Comparison of ENCODE assay signal across 20 mouse cellular contexts in the genomic region with DNA sequence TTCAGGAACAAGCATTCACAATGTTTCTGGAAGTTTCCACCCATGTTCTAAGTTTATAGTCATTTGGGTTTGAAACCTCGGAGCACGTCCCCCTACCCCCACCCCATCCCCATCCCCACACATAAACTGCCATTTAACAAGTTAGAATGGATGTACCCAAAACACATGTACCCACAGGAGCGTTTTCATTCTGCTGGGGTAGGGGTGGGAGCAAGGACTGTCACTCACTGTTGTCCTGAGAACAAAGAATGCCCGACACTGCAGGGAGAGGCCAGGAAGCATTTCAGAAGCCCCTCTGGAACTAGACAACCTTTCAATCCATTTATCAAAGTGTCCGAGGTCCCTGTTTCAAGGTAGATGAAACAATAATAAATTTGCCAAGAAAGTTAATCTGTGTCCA.
"Had no signal": no experiment of that assay in that cellular context is flagged by ENCODE, and none has a peak within 500 bp of the region (broad histone marks: within the 10 kb centered on the region; RNA-seq: fewer than 3 reads in every experiment).

No protein-coding gene starts in this region.

- H3K9ac ChIP-seq: limb, embryonic 13.5 days; liver, embryonic 12.5 days; liver, embryonic 15.5 days; lung, embryonic 15.5 days; midbrain, embryonic 12.5 days; midbrain, embryonic 15.5 days; stomach, embryonic 15.5 days had no signal

- H3K4me2 ChIP-seq: limb, embryonic 13.5 days; liver, embryonic 12.5 days; liver, embryonic 15.5 days; lung, embryonic 15.5 days; midbrain, embryonic 12.5 days; midbrain, embryonic 15.5 days; stomach, embryonic 15.5 days had no signal

- H3K4me1 ChIP-seq: liver, embryonic 12.5 days; liver, embryonic 15.5 days; stomach, embryonic 15.5 days had no signal

- H3K27ac ChIP-seq: kidney, postnatal 0 days; left cerebral cortex, adult 2 months; limb, embryonic 13.5 days; liver, embryonic 12.5 days; liver, embryonic 15.5 days; lung, embryonic 15.5 days; midbrain, embryonic 12.5 days; midbrain, embryonic 15.5 days; stomach, embryonic 15.5 days had no signal

- H3K27me3 ChIP-seq: limb, embryonic 13.5 days; lung, embryonic 15.5 days; stomach, embryonic 15.5 days had no signal

- H3K9me3 ChIP-seq: limb, embryonic 13.5 days; liver, embryonic 12.5 days; liver, embryonic 15.5 days; lung, embryonic 15.5 days; megakaryocyte, embryonic 14.5 days; midbrain, embryonic 12.5 days; midbrain, embryonic 15.5 days; stomach, embryonic 15.5 days had no signal

- DNase-seq: kidney, postnatal 36 days; layer of hippocampus, postnatal 36 days; liver; lung, adult 18-20 months; lung, postnatal 10 days; lung, postnatal 36 days; right cerebral cortex, adult 18-20 months; right cerebral cortex, postnatal 14 days; right cerebral cortex, postnatal 4 days; thymus, postnatal 25 days had no signal

- H3K4me3 ChIP-seq: left cerebral cortex, adult 2 months; limb, embryonic 13.5 days; liver, embryonic 12.5 days; liver, embryonic 15.5 days; lung, embryonic 15.5 days; megakaryocyte, embryonic 14.5 days; midbrain, embryonic 12.5 days; midbrain, embryonic 15.5 days; stomach, embryonic 15.5 days had no signal

- ATAC-seq: liver, embryonic 12.5 days; midbrain, embryonic 15.5 days had no signal

- H3K36me3 ChIP-seq: limb, embryonic 13.5 days; liver, embryonic 12.5 days; liver, embryonic 15.5 days; lung, embryonic 15.5 days; midbrain, embryonic 12.5 days; midbrain, embryonic 15.5 days; stomach, embryonic 15.5 days had no signal
